Mouse (Mus musculus) forelimb bud, embryonic 11.5 days (tissue): ENCODE results near the gene Camsap1.
A peak's percentile ranks its signal among the peaks of the same experiment; 100 is the strongest.

Experiments
- DNase-seq: peaks from one replicate; pipeline ENCODE4 v3.0.0-alpha.2; 2012; ENCODE audit warnings: low read depth, low spot score

The Camsap1 gene

GRCm38 (mm10) chr2:25978997-25979396, 4.1 kb downstream of the Camsap1 start:
- DNase-seq: no peak

- no peak for DNase-seq
Measured at GRCm38 (mm10) chr2:25977587-25978239, 5.4 kb downstream of the Camsap1 start.

GRCm38 (mm10) chr2:25975141-25975770, 7.8 kb downstream of the Camsap1 start:
- DNase-seq: no peak

GRCm38 (mm10) chr2:25970426-25970825, 12.7 kb downstream of the Camsap1 start:
- no peak for DNase-seq

GRCm38 (mm10) chr2:25969319-25969718, 13.8 kb downstream of the Camsap1 start:
- DNase-seq: no peak

- DNase-seq: no peak
Measured at GRCm38 (mm10) chr2:25949291-25949690, 33.8 kb downstream of the Camsap1 start.

- DNase-seq: no peak
Measured at GRCm38 (mm10) chr2:25947950-25948349, 35.1 kb downstream of the Camsap1 start.

GRCm38 (mm10) chr2:25943822-25944221, 39.3 kb downstream of the Camsap1 start:
- DNase-seq: no peak

- no peak for DNase-seq
Measured at GRCm38 (mm10) chr2:25940503-25940902, 42.6 kb downstream of the Camsap1 start.

- DNase-seq: peak; percentile 8
Measured at GRCm38 (mm10) chr2:25931249-25931859, 51.7 kb downstream of the Camsap1 start.

GRCm38 (mm10) chr2:25927821-25928220, 55.3 kb downstream of the Camsap1 start:
- DNase-seq: no peak

GRCm38 (mm10) chr2:25924934-25925333, 58.1 kb downstream of the Camsap1 start:
- DNase-seq: no peak

GRCm38 (mm10) chr2:25923799-25924198, 59.3 kb downstream of the Camsap1 start:
- no peak for DNase-seq

- no peak for DNase-seq
Measured at GRCm38 (mm10) chr2:25919972-25920371, 63.1 kb downstream of the Camsap1 start.

GRCm38 (mm10) chr2:25918408-25918807, 64.7 kb downstream of the Camsap1 start:
- no peak for DNase-seq

- no peak for DNase-seq
Measured at GRCm38 (mm10) chr2:25914821-25915220, 68.3 kb downstream of the Camsap1 start.

- DNase-seq: no peak
Measured at GRCm38 (mm10) chr2:25914201-25914600, 68.9 kb downstream of the Camsap1 start.

- no peak for DNase-seq
Measured at GRCm38 (mm10) chr2:25913247-25913646, 69.8 kb downstream of the Camsap1 start.

- DNase-seq: no peak
Measured at GRCm38 (mm10) chr2:25909872-25910271, 73.2 kb downstream of the Camsap1 start.

GRCm38 (mm10) chr2:25898970-25899369, 84.1 kb downstream of the Camsap1 start:
- DNase-seq: no peak

GRCm38 (mm10) chr2:25892440-25892839, 90.6 kb downstream of the Camsap1 start:
- DNase-seq: no peak

GRCm38 (mm10) chr2:25888144-25888543, 94.9 kb downstream of the Camsap1 start:
- DNase-seq: no peak

GRCm38 (mm10) chr2:25887226-25887625, 95.9 kb downstream of the Camsap1 start:
- DNase-seq: no peak
